Mouse (Mus musculus): ENCODE results near the gene Psen2.
A peak's percentile ranks its signal among the peaks of the same experiment; 100 is the strongest.

Psen2 gene

DNA sequence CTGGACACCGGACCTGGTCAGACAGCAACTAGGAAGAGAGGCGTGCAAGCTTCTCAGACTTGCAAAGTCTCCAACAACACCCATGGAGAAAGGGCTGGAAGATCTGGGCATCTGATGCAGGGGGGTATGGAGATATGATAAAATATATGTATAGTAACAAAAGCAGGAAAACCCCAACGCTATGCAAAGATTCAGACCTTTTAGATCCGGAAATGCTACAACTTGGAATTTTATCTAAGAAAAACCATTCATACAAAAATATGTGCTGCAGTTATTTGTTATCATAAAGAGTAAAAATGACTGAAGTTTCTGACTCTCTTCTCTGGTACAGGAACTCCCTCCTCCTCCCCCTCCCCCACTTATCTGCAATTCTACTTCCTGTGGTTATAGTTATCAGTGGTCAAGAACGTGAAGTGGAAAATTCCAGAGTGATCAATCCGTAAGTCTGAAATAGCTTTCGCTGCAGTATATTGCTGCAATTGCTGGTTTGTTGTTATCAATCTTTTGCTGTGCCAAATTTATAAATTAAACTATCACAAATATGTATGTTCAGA, 14.6 kb downstream of the Psen2 start:
- DNase-seq (ENCODE audit: low spot score): no peak

DNA sequence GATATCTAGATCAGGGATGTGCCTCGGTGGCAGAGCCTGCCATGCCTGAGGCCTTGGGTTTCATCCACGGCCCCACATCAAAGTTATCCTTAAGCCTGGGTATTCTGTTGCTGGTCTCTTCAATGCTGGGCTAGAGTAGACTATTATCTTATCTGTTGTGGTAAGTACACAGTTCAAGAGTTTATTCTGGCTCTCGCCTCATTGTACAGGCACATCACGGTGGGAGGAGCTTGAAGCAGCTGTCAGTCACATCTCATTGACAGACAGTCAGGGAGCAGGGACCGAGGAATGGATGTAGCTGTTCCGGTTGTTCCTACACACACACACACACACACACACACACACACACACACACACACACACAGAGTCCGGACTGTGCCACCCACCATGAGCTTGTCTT, 15.3 kb downstream of the Psen2 start:
- DNase-seq (ENCODE audit: low spot score): no peak

DNA sequence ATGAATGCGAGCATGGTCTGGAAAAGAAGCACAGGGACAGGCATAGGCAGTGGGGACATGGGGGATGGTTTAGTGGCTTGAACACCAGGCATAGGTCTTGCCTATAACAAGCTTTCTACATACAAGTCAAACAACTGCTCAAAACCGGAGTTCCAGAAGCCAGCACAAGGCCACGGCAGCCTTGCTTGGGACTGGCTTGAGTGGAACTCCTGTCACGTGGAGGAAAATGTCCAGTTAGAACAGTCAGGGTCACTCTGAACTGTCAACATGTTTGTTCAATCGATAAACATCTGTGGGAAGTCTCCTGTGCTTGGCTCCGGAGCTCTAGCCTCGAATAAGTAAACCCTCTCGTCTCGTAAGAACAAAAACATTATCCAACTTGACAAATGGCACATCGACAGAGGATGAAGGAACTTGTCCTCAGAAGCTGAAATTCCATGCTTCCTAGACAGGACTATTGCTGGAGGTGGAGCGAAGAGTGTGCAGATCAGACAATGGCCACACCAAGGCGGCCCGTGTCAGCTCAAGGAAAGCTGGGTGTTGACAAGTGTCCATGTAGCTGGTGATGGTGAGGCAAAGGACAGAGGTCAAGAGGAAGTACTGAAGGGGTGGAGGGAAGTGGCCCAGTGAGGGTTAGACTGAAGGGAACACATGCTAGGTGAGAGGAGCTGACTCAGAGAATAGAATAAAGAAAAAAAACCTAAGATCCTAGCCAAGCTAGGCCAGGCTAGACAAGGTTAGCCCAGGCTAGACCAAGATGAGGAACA, 17.3 kb downstream of the Psen2 start:
- no peak for DNase-seq (ENCODE audit: low spot score)

DNA sequence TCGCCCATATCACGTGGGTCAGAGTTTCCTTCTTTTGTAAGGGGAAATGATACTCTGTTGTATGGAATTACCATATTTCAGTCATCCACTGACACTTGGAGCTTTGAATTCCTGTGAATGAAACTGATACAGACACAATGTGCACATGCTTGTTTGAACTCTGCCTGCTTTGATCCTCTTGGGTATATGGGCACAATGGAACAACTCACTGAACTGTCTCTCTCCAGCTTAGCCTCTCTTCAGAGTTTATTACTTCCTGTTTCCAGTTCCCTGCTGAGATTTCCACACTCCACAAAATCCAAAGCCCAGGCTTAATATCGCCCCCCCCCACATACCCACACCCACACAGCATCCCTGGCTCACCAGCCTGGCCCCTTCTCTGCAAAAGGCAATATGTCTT, 31.5 kb downstream of the Psen2 start:
- DNase-seq (ENCODE audit: low spot score): no peak

DNA sequence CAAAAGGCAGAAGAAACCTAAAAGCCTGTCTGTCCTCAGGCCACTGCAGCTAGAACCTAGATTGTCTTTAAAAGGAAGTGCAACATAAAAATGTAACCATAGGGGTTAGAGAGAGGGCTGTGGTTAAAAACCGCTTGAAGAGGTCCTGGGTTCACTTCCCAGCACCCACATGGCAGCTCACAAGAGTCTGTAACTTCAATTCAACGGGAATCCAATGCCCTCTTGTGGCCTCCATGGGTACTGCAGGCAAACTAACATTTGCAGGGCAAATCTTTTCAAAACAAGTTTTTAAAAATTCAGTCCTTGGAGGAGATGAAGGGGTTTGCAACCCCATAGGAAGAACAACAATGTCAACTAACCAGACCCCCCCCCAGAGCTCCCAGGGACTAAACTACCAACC, 32.7 kb downstream of the Psen2 start:
- peak; percentile 61 for DNase-seq (ENCODE audit: low spot score)

DNA sequence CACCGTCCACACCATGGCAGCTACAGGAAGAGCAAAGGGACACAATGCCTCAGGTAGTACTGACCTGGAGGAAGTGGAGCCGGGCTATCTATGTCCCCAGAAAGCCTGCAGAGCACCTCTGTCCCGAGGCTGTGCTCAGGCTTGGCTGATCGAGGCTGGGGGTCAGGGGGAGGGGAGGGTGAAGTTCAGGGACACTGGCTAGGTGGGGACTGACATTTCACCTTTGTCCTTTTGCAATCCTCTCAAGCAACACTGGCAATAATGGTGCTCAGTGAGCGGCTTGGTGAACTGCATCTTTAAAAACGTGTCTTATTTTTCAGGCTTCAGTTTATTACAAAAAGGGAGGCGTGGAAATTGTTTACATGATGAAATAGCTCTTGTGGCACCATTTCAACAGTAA, 33.3 kb downstream of the Psen2 start:
- DNase-seq (ENCODE audit: low spot score): no peak

DNA sequence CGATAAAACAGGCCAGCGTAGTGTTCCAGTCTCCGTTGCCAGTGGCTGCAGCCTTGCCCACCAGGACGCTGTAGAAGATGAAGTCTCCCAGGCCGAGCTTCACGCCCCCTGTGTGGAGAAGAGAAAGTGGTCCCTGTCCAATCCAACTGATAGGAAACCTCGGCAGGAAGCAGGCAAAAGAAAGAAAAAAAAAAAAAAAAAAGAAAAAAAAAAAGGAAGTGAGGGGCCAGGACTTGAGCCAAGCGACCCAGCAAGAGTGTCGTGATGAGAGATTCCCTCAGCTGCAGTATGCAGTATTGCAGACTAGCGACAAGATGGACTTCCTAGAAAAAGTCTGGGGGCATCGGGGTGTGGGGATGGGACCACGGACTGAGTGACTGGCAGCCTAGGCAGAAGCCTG, 34.4 kb downstream of the Psen2 start:
- DNase-seq (ENCODE audit: low spot score): no peak

DNA sequence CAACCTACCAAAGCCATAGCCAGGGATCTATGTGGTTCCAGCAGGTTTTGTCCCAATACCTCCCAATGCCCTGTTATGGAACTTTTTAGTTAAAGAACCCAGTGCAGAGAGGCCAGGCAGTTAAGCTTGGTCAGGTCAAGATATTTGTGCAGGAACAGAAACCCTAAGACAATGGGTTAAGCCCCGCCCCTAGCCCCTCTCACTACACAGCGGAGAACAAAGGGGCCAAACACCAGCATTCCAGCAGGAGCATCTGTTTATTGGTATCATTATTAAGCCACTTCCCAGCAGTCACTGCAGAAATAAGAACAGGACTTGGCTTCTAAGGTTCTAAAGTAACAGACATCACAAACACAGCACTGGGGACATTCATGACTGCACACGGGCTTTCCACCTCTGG, 36.5 kb downstream of the Psen2 start:
- DNase-seq (ENCODE audit: low spot score): peak; percentile 70

DNA sequence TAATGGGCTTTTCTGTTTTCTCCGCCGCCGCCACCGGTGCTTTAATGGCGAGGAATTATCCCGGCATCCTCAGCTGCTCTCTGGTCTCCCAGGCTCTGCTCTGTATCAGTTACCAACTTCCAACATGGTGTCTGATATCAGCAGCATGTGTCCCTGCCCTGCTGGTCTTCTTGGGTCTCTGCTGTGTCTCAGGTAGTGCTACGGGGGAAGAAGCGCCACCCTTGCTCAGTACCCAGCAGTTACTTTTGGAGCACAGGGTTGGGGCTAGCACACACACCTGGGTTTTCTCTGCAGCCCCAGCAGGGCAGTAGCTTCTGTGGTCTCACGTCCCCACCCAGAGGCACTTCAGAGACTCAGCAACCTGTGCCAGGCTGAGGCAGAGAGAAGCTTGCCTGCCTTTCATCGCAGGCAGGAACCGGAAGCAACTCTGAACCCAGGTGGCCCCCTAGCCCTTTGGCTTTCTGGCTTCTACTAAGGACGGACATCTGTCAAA, 37.0 kb downstream of the Psen2 start:
- peak; percentile 63 for DNase-seq (ENCODE audit: low spot score)

DNA sequence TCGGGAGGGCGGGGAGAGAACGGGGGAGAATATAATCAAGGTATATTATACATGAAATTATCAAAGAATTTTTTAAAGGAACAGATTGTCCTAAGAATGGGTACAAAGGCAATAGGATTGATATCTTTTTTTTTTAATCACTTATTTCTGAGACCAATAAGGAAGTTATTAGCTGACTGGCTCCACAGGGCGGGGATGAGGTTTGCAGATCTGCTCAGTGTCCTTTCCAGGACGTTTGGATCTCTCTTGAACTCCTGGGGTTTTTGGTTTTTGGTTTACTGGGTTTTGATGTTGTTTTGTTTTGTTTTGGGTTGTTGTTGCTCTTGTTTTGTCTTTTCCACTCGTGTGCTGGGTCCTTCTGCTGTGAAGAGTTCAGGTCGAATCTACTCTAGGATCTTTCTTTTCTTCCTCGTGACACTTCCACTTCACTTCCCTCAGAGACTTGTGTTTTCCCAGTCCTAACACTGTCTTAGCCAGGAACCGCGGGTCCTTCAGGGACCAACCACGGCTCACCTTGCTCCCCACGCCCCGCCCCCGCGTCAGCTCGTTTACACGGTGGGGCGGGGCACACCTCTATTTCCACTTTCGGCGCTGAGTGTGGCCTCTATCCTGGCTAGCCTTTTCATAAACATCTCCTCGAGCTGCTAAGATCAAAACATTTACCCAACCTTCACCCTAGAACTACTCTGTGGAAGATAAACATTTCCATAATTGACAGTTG, 37.6 kb downstream of the Psen2 start:
- peak; percentile 67 for DNase-seq (ENCODE audit: low spot score)

DNA sequence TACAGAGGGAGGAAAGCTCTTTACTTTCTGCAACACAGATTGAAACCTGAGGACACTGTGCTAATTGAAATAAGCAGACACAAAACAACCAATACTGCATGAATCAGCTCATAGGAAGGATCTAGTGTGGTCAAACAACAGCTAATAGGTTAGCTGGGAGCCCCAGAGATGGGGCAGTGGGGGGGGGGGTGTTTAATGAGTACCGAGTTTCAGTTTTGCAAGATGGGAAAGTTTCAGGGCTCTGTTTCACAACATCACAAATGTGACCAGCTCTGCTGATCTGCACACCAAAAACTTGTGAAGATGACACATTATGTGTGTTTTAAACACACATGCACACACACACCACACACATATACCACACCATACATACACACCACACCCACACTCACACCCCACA, 41.2 kb downstream of the Psen2 start:
- no peak for DNase-seq (ENCODE audit: low spot score)

DNA sequence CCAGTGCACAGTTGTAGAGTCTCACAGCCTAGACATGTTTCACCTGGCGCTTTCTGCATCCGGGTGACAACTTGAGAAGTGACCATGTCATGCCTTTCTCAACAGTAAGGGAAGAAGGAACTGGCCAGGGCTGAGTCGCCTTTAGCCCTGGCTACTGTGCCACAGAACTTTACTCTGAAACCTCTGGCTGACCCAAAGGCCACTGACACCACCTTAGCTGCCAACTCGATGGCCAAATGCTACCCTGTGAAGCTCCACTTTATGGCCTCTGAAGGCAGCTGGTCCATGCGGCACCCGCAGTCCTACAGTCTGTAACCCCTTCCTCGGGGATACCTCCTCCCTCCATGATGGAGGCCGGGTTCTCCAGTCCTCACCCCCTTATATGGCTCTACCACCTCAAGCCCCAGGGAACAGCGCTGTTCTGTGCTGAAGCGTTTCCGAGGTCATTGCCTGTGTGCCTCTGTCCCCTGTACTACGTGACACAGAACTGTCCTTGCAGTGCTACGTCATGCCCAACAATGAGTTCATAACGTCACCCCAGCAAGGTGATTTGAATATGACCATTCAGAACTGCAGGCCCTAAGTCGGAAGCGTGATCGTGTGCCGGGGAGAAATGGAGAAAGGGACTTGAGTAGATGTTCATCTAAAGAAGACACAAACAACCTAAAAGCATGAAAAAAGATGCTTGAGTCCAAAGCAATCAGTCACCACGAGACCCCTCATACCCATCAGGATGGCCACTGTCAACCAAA, 42.3 kb downstream of the Psen2 start:
- no peak for DNase-seq (ENCODE audit: low spot score)

DNA sequence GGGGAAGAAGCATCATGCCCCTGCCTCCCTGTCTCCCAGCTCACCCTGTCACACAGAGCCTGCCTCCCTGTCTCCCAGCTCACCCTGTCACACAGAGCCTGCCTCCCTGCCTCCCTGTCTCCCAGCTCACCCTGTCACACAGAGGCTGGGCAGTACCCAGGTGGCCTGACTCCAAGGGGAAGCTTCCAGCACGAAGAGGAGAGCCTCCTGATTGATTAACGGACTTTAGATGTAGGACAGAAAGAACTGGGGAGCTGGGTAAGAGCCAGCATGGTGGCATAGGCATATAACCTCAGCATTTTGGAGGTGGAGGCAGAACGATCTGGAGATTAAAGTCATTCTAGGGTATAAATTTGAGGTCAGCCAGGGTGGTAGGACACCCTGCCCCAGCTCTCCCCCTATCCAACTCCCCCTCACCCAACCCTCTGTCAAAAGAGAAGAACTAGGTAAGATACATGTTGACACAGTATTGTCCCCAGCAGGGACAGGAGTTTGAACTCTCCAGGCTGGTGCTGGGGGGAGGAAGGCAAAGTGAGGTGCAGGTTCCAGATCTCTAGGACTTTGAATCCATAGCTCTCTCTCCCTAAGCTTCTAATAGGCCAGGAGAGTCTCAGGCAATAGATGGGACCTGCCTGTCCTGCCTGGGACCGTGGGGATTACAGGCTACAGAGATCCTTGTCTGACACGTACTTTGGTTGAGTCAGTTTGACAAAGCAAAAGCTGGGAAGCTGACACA, 46.5 kb downstream of the Psen2 start:
- DNase-seq (ENCODE audit: low spot score): no peak

DNA sequence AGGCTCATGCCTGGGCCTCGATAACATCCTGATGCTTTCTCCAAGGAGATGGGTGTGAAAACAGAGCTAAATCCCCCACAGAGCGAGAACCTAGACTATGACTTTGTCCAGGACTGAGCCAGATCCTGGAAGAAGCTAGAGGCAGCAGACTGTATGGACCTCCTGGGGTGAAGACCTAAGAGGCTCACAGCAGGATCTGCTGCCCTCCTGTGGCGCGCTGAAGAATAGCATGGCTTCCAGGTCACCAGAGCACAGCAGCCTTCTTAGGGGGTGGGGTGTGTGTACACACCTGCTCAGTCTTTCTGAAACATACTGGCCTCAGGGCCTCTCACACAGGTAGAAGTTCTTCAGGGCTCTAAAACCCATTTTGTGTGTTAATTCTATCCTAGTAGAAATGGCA, 48.2 kb downstream of the Psen2 start:
- peak; percentile 89 for DNase-seq (ENCODE audit: low spot score)

DNA sequence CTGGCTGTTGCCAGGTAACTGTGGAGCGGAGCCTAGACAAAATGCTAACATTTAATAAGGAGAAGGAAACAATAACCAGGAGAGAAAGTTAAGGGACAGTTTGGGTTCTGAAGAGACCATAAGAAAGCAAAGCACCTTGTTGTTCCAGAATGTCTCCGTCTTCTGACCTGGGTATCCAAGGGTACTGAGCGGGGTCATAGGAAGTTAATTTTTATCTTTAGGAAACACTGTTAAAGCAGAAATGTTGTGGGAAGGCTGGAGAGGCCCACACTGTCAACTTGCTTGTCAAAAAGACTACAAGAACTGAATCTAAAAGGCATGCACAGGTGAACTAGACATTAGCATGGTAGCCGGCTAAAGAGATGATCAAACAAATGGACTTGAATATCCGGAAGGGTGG, 50.3 kb downstream of the Psen2 start:
- no peak for DNase-seq (ENCODE audit: low spot score)

DNA sequence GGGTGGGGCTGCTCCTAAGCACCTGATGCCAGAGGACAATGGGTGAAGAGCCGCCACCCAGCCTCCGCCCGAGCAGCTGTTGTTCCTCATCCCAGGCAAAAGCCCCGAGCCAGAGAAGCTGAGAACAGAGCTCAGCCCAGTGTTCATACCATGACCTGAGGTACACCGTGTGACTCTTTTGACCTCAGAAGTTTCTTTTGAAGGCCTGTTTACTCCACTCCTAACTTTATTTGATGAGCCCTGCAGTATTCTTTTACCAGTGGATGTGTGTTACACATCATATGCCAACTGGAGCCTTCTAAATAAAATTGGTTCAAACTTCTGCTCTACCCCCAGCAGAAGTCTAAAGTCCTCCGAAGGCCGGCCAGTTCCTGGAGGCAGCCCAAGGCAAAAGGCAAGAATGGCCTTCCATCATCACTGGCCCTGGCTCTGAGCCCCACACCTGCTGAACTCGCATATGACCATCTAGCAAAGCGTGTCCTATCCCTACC, 52.4 kb downstream of the Psen2 start:
- DNase-seq (ENCODE audit: low spot score): no peak

DNA sequence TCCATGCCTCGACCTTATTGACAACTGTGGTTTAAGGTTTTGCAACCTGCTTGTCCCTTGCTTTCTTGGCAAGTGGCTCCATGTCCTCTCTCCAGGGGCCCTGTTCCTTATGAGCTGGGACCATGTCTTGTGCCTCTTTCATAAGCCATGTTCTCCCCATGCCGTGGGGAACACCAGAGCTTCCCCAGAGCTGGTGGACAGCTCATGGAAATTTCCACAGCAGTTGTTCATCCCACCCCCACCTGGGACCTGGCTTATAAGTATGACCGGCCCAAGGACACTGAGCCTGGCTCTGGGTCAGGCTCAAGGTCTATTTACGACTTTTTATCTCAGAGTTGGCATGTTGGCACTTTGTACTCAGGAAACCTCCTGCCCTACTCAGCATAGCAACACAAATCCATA, 53.2 kb downstream of the Psen2 start:
- DNase-seq (ENCODE audit: low spot score): no peak

DNA sequence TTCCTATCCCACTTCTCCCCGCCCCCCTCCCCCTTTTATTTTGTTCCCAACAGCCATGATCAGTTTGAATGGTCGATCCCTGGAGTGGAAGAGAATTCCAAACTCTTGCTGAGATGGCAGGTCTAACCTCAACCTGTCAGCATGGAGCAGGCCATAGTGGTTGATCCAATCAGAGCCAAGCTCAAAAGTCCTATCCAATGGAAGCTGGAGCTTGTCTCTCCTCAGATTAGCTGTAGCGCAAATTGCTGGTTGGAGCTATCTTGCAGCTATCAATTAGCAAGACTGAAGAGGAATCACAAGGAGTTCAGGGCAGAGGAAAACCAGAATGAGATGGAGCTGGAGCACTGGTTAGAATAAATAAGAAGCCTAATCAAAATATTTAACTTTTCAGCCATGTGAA, 54.9 kb downstream of the Psen2 start:
- no peak for DNase-seq (ENCODE audit: low spot score)

DNA sequence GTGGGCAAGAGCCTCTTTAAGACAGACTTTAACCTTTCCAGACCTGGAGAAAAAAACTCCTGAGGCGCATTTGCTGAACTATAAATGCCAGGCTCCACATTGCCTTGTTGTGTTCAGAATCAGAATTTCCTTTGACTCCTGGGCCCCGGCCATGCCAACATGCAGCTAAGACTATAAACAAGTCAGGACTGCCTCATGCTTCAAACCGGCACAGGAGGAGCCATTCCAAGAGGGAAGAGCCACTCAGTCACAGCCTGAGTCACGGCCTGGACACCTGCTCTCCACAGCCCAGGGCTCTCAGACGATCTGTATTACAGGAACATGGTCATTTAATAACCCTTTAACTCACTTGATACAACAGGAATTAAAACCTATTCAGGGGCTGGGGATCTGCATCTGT, 62.5 kb downstream of the Psen2 start:
- DNase-seq (ENCODE audit: low spot score): no peak

DNA sequence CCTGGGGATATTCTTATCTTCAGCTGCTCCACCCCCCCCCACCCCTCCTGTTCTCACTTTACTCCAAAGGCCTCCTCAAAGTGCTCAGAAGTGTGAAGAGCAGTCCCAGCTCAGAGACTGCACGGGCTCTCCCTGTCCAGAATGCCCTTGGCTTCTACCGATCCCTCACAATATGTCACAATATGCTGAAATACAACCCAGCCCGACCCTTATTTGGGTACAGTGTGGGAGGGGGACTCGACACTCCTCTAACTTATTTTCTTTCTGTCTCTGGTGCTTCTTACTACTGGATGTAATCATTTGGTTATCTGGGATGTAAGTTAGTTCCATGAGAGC, 63.6 kb downstream of the Psen2 start:
- no peak for DNase-seq (ENCODE audit: low spot score)

DNA sequence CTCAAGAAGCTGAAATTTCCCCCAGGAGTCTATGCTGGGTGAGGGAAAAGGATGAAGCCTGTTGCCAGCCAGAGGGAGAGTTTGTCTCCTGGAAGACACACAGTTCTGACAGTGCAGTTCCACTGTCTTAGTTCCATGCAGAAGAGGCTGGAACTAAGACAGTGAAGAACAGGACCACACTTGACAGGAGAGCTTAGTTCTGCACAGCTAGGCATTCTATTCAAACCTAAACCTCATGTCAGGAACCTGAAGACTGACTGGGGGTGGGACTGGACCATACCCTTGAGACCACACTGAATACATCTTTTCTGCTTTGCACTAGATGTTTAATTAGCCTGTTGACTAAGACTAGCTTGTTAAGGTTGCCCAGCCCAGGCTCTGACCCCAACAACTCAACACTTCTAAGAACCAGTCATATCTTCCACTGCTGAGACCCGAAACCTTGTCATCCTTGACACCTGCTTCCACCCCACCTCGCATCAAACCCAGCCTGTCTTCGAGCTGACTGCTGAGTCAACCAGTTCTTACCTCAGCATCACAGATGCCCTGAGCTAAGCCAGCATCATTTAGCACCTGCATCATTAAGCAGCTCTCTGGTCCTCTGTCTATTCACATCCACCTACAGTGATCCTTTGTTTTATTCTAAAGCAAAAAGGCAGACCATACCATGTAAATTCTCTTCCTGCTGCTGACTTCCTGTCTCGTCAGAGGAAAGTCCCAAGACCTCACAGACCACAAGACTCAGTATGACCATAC, 64.1 kb downstream of the Psen2 start, which contains the start of gene Coq8a:
TSS of gene Coq8a (minus strand) at position 644 of the 756 bp plus-strand sequence.
- no peak for DNase-seq (ENCODE audit: low spot score)
